Mouse (Mus musculus) kidney, embryonic 16.5 days (tissue): ENCODE measurements around the gene Tsfm. TPM values are rescaled to one million over a fixed set of nuclear protein-coding genes. Genes with fewer than 3 reads are reported as not detected.
"Not testable (repeated sequence)": the region's sequence is repeated elsewhere in the genome, so short reads cannot be mapped to it uniquely, and the experiment has no call there.

ENCODE experiments used
- ATAC-seq: fragments of 200-750 bp; cut with Nextera tagmentation; 2 replicates; pipeline ENCODE4 v1.8.0; 2017; ENCODE audit warnings: moderate TSS enrichment; ENCODE audit not compliant: low FRiP score, low TSS enrichment
- H3K27ac ChIP-seq: fragments of 300-500 bp; sonication (generic); 2 replicates; pipeline ENCODE4 v1.5.1; 2014; ENCODE audit warnings: low read length
- H3K27me3 ChIP-seq: fragments of 300-500 bp; sonication (generic); 2 replicates; pipeline ENCODE4 v1.6.1; 2014; ENCODE audit warnings: low read length, control low read depth, mixed read lengths; ENCODE audit not compliant: insufficient read depth
- H3K36me3 ChIP-seq: fragments of 300-500 bp; sonication (generic); 2 replicates; pipeline ENCODE4 v1.6.1; 2014; ENCODE audit warnings: low read length, control low read depth, mixed read lengths; ENCODE audit not compliant: insufficient read depth
- H3K4me1 ChIP-seq: fragments of 300-500 bp; sonication (generic); 2 replicates; pipeline ENCODE4 v1.6.1; 2014; ENCODE audit warnings: low read length, control low read depth, mixed read lengths; ENCODE audit not compliant: insufficient read depth
- H3K4me2 ChIP-seq: fragments of 300-500 bp; sonication (generic); replicated peaks from 2 replicates; pipeline ENCODE4 v1.6.1; 2014; ENCODE audit warnings: low read depth, low read length
- H3K4me3 ChIP-seq: fragments of 300-500 bp; sonication (generic); 2 replicates; pipeline ENCODE4 v1.5.1; 2014; ENCODE audit warnings: mild to moderate bottlenecking, low read length
- H3K9ac ChIP-seq: fragments of 300-500 bp; sonication (generic); replicated peaks from 2 replicates; pipeline ENCODE4 v1.6.1; 2014; ENCODE audit warnings: low read length
- H3K9me3 ChIP-seq: fragments of 300-500 bp; sonication (generic); 2 replicates; pipeline ENCODE4 v1.6.1; 2016; ENCODE audit warnings: low read length, control low read depth
- WGBS: fragments of 180-500 bp; shearing (Covaris S2); extraction: QIAGEN DNeasy Blood & Tissue Kit; methylation state at CpG from one replicate; pipeline ENCODE4 v1.1.7; 2014; 5-methylcytosine and 5-hydroxymethylcytosine counted together
- polyA plus RNA-seq: library from polyadenylated mRNA; unstranded; fragments of >200 nt; fragmentation: Nextera tagmentation; extraction: Ambion mirVana; gene quantifications from 2 replicates; pipeline ENCODE4 v1.2.1, GENCODE M21; 2015

The Tsfm gene
- polyA plus RNA-seq, 1 experiment from 2014 or later, result 102 TPM

DNA sequence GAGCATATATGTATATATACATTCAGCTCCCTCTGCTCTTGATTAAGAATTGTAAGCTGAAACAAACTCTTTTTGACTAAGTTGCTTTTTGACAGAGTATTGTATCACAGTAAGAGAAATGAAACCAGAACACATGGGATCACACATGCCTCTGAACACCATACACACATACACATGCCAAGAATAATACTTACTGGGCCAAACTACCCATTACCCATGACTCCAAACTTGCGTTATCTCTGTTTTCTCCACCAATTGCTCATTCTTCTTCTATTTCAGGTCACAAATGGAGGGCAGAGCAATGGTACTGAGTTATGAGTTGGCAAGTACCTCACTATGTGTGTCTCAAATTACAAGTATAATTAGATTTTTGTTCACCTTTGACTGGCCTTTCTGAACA is 43.3 kb upstream of the Tsfm start:
- Histone ChIP-seq H3K27ac (no peak overlapping the region), H3K4me1 (peaks cover 15% of the 10 kb centered on the region), H3K36me3 (no peaks in the 10 kb centered on the region), H3K9me3 (no peaks in the 10 kb centered on the region), H3K27me3 (peaks cover 37% of the 10 kb centered on the region), H3K4me2 (no peak overlapping the region), H3K4me3 (no peak overlapping the region), H3K9ac (no peak overlapping the region)
- 90% methylated on average over 1 of the region's 1 CpGs for WGBS
- ATAC-seq, result no peak

DNA sequence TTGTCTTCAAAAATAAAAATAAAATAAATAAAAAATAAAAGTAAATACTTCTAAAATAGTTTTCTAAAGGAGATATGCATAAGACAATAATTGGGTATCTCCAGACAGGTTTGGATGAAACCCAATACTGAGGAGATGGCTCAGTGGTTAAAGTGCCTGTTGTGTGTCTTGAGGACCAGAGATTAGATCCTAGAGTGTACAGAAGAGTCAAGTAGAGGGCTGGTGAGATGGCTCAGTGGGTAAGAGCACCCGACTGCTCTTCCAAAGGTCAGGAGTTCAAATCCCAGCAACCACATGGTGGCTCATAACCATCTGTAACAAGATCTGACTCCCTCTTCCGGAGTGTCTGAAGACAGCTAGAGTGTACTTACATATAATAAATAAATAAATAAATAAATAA is 42.3 kb upstream of the Tsfm start:
- not testable (repeated sequence) for H3K27ac ChIP-seq, H3K9me3 ChIP-seq, H3K4me2 ChIP-seq, H3K36me3 ChIP-seq, H3K9ac ChIP-seq, H3K4me3 ChIP-seq, ATAC-seq
- Histone ChIP-seq H3K27me3 (peaks cover 27% of the 10 kb centered on the region), H3K4me1 (peaks cover 21% of the 10 kb centered on the region)
- 73% methylated on average over 2 of the region's 2 CpGs for WGBS

DNA sequence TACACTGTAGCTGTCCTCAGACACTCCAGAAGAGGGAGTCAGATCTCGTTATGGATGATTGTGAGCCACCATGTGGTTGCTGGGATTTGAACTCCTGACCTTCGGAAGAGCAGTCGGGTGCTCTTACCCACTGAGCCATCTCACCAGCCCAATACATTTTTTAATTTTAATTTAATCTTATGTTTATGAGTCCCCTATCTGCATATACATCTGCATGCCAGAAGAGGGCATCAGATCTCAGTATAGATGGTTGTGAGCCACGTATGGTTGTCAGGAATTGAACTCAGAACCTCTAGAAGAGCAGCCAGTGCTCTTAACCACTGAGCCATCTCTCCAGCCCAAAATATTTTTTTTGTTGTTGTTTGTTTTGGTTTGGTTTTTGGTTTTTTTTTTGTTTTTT is 41.6 kb upstream of the Tsfm start:
- H3K9me3 ChIP-seq, ATAC-seq, H3K4me2 ChIP-seq, H3K27ac ChIP-seq, H3K4me3 ChIP-seq, H3K9ac ChIP-seq: not testable (repeated sequence)
- Histone ChIP-seq H3K36me3 (peaks cover 11% of the 10 kb centered on the region), H3K27me3 (peaks cover 20% of the 10 kb centered on the region), H3K4me1 (peaks cover 23% of the 10 kb centered on the region)
- 89% methylated on average over 4 of the region's 4 CpGs for WGBS

DNA sequence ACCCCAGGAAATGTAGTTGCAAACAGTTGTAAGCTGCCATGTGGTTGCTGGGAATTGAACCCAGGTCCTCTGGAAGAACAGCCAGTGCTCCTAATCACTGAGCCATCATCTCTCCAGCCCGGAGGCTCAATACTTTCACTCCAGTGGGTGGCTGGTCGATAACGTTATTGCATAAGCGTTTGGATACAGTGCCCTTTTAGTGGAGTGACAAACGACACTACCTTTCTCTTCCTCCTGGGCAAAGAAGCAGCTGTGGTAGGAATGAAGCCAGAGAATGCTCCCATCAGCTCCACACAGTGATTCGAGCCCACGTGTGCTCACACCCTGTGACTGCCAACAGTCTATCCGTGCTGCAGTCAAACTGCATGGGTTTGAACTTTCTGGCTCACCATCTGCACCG is 40.6 kb upstream of the Tsfm start:
- Histone ChIP-seq H3K9me3 (no peaks in the 10 kb centered on the region), H3K27me3 (peaks cover 10% of the 10 kb centered on the region), H3K27ac (no peak overlapping the region), H3K9ac (peak overlapping the region; percentile 82), H3K4me3 (peak overlapping the region; percentile 75), H3K36me3 (peaks cover 22% of the 10 kb centered on the region), H3K4me2 (peak overlapping the region; percentile 82), H3K4me1 (peaks cover 23% of the 10 kb centered on the region)
- 75% methylated on average over 9 of the region's 9 CpGs for WGBS
- ATAC-seq, result no peak

DNA sequence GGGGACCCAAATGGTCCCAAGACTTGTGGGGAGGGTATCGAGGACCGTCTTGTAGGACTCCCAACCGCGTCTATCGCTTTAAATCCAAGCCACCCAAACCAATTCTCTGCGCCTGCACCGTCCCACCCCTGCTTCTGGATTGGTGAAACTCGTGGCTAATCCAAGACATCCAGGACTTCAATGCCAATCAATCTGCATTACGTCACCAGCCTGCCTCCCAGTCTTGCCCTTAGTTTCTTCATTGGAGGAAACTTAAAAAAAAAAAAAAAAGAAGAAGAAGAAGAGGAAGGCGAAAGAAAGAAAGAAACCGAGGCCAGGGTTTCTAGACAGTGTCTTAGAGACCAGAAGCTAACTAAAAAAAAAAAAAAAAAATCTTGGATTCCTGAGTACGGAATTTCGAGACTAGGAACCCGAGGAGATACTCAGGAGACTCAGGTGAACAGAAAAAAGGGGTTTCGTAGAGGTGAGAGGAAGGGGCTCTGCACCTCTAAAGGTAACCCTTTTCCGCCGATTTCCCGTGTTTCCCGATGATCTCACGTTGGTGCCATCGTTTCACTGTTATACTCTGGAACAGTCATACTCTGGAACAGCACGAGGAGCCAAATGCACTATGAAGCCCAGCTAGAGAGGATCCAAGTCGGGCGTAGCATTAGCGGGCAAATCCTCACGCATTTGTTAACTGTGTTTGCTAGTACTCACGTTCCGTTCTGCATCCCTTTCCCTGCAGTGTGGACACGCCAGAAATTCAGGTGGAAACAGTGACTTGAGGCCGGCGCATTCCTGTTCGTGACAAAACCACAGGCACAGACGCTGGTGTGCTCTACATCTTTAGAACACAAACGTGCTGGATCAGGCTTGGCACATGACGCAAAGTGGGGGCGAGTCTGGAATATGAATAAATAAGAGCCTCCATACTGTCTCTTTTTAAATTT is 39.8 kb upstream of the Tsfm start, which contains the start of gene Tspan31:
Gene Tspan31 (minus strand): TSS at position 75 of the 932 bp plus-strand sequence.
- H3K9ac ChIP-seq, result peak within 1 kb of the TSS; percentile 82
- peak within 1 kb of the TSS; percentile 75 for H3K4me3 ChIP-seq
- WGBS, result 1% methylated on average over 36 of the region's 36 CpGs
- H3K4me1 ChIP-seq, result peaks cover 23% of the 10 kb centered on the region
- H3K9me3 ChIP-seq, result no peaks in the 10 kb centered on the region
- ATAC-seq, result peak; percentile 93
- peak within 1 kb of the TSS; percentile 96 for H3K27ac ChIP-seq
- H3K27me3 ChIP-seq, result 0 out of 2 replicates have a peak, but pooled peaks cover 7% of the 10 kb centered on the region
- H3K36me3 ChIP-seq, result peaks cover 29% of the 10 kb centered on the region
- H3K4me2 ChIP-seq, result peak within 1 kb of the TSS; percentile 82

DNA sequence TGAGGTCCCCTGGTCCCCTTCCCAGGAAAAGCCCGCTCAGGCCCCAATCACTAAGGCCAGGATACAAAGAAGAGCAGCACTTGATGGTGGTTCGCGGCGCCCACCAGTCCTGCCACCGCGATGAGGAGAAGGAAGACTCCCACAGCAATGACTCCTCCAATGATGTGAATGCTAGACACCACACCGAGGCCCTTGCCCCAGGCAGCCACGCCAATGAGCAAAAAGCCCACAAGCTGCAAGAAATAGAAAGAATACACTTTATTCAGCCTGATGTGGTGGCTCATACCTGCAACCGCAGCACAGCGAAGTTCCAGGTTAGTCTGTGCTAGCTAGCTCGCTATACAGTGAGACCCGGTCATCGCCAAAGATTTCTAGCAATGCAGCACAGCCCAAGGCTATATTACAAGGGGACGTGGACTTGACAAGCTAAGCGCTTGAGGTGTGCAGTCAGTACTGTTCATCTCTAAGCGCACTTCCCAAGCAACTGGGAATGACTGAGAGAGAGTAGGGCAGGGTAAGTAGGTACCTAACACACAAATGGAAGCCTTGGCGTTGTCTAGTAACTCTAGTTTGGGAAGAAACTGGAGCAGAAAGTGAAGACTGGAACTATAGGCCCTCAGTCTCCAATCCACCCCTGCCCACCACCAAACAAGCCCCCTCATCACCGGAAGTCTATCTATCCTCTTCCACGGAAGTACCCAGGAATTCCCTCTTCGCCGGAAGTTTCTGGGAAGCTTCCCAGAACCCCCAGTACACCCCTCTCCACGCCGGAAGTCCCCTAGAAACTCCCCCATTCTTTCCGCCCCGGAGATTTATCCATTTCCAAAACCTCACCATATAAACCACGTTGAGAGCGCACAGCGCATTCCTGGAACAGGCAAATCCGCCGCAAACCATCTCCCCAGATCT is 38.9 kb upstream of the Tsfm start:
- WGBS, result 5% methylated on average over 30 of the region's 30 CpGs
- peak; percentile 64 for ATAC-seq
- peak overlapping the region; percentile 82 for H3K9ac ChIP-seq
- peak overlapping the region; percentile 82 for H3K4me2 ChIP-seq
- H3K36me3 ChIP-seq, result peaks cover 37% of the 10 kb centered on the region
- no peaks in the 10 kb centered on the region for H3K27me3 ChIP-seq
- peak overlapping the region; percentile 75 for H3K4me3 ChIP-seq
- peaks cover 30% of the 10 kb centered on the region for H3K4me1 ChIP-seq
- peak overlapping the region; percentile 96 for H3K27ac ChIP-seq
- no peaks in the 10 kb centered on the region for H3K9me3 ChIP-seq

DNA sequence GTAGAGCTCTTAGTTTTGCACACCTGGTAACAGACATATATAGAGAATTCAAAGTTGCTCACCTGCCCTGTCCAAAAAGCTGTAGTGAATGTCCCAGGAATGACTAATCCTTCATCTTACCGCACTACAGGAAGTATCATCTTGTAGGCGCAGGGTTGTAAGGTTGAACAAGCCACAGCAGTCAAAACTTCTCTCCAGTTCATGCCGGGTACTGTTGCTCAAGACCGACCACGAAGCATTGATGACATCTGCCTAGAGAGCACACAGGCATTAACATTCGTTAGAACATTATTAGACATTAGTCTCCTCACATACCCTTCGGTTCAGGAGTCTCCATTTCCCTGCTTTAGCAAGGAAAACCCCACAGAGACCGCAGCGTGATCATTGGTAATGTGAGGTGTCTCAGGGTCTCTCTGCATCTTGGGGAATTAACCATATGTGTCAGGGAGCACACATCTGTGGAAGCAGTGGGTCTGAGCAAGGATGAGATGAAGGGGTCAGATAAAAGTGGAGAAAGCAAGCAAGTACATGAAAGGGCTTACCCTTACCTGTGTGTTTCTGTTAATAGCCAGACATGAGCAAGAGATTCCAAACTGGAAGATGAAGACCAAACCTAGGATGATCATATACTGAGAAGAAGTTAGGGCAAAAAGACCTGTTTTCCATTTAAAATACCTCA is 37.9 kb upstream of the Tsfm start:
- H3K27ac ChIP-seq, result peak overlapping the region; percentile 96; the same call in 1 of the 2 replicates
- peak overlapping the region; percentile 75 for H3K4me3 ChIP-seq
- 72% methylated on average over 9 of the region's 9 CpGs for WGBS
- H3K9me3 ChIP-seq, result no peaks in the 10 kb centered on the region
- no peak for ATAC-seq
- H3K27me3 ChIP-seq, result no peaks in the 10 kb centered on the region
- H3K4me1 ChIP-seq, result peaks cover 30% of the 10 kb centered on the region
- H3K36me3 ChIP-seq, result peaks cover 37% of the 10 kb centered on the region
- peak overlapping the region; percentile 82 for H3K9ac ChIP-seq
- H3K4me2 ChIP-seq, result peak overlapping the region; percentile 82

DNA sequence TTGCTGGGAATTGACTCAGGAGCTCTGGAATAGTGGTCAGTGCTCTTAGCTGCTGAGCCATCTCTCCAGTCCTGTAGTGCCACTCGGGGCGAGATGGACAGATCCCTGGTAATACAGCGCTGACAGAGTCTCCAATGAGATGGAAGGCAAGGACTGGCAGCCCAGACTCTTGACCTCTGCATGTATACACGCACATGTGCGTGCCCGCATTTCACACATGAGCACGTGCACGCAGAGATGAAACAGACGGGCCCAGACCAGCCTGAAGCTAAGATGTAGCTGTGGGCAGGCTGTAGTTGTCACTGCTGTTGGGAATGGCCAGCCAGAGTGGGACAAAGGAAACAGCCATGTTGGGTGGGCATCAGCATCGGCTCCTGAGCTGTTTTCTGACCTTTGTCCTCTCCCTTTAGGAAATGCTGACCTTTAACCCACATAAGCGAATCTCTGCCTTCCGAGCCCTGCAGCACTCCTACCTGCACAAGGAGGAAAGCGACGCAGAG is 35.9 kb upstream of the Tsfm start:
- WGBS, result 90% methylated on average over 14 of the region's 14 CpGs
- Histone ChIP-seq H3K9ac (no peak overlapping the region), H3K27me3 (no peaks in the 10 kb centered on the region; the same call in 1 of the 2 replicates), H3K36me3 (peaks cover 37% of the 10 kb centered on the region), H3K9me3 (no peaks in the 10 kb centered on the region), H3K4me2 (no peak overlapping the region), H3K4me1 (peaks cover 37% of the 10 kb centered on the region), H3K4me3 (no peak overlapping the region), H3K27ac (no peak overlapping the region)
- ATAC-seq, result no peak

DNA sequence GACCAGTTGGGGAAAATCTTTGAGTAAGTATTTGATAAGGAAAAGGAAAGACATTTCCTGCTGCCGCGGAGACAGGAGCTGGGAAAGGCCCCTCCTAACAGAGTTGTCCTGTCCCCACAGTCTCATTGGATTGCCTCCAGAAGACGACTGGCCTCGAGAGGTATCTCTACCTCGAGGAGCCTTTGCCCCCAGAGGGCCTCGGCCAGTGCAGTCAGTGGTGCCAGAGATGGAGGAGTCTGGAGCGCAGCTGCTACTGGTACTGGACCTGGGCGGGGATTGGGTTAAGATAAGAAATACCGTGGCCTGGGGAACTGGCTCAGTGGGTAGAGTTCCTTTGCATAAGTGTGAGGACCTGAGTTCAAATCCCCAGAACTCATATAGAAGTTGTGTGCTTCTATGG is 35.3 kb upstream of the Tsfm start:
- no peak for ATAC-seq
- Histone ChIP-seq H3K4me3 (no peak overlapping the region), H3K9ac (no peak overlapping the region), H3K27ac (no peak overlapping the region), H3K27me3 (no peaks in the 10 kb centered on the region; the same call in 1 of the 2 replicates), H3K4me2 (no peak overlapping the region), H3K4me1 (peaks cover 33% of the 10 kb centered on the region), H3K36me3 (peaks cover 37% of the 10 kb centered on the region), H3K9me3 (no peaks in the 10 kb centered on the region)
- WGBS, result 89% methylated on average over 9 of the region's 9 CpGs
